In the genomic region with DNA sequence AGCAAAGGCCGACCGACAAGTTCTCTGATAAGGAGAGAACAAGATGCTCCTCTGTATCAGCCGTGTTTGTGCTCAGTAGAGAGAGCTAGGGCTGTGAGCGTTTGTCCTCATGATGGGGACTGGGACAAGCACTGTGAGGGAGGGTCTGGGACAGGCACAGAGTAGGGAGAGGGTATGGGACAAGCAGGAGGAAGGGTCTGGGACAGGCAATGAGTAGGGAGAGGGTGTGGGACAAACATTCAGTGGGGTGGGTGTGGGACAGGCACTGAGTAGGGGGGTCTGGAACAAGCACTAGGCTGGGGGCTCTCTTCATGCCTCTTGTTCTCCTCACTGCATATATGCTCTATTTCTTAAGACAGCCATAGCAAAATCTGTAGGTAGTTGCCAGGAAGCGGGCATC, we compare ENCODE assay signal across 18 mouse cellular contexts.
DNase-seq lines count a peak whose midpoint lies in the region; ATAC-seq lines count a peak whose summit lies in the region.
"Had no signal": no experiment of that assay in that cellular context is flagged by ENCODE, and none has a peak within 500 bp of the region (broad histone marks: within the 10 kb centered on the region; RNA-seq: fewer than 3 reads in every experiment).

No protein-coding gene starts in this region.

- H3K27me3 ChIP-seq in hindbrain, embryonic 14.5 days (ENCODE audit: control insufficient read depth, insufficient read depth, low read length) = no peaks in the 10 kb centered on the region
- no peaks in the 10 kb centered on the region for H3K27me3 ChIP-seq in hindbrain, embryonic 12.5 days
- H3K27me3 ChIP-seq in kidney, embryonic 16.5 days (ENCODE audit: insufficient read depth, low read length) = no peaks in the 10 kb centered on the region
- no peaks in the 10 kb centered on the region for H3K27me3 ChIP-seq in midbrain, embryonic 13.5 days
- no peaks in the 10 kb centered on the region for H3K27me3 ChIP-seq in midbrain, embryonic 16.5 days (ENCODE audit: control insufficient read depth, insufficient read depth, low read depth, low read length)
- H3K27me3 ChIP-seq: embryonic facial prominence, embryonic 13.5 days; heart, embryonic 12.5 days; hindbrain, embryonic 13.5 days had no signal

- no peak overlapping the region for H3K4me2 ChIP-seq in hindbrain, embryonic 14.5 days (replicated peaks)
- H3K4me2 ChIP-seq in hindbrain, embryonic 12.5 days (replicated peaks) = no peak overlapping the region
- no peak overlapping the region for H3K4me2 ChIP-seq in kidney, embryonic 16.5 days (replicated peaks; ENCODE audit: low read depth, low read length)
- no peak overlapping the region for H3K4me2 ChIP-seq in midbrain, embryonic 13.5 days (replicated peaks)
- H3K4me2 ChIP-seq in midbrain, embryonic 16.5 days (ENCODE audit: low read length) = no peak overlapping the region
- H3K4me2 ChIP-seq: embryonic facial prominence, embryonic 13.5 days; heart, embryonic 12.5 days; hindbrain, embryonic 13.5 days had no signal

- no peaks in the 10 kb centered on the region for H3K4me1 ChIP-seq in hindbrain, embryonic 14.5 days (replicated peaks; ENCODE audit: control insufficient read depth, insufficient read depth, low read length)
- peaks cover 6% of the 10 kb centered on the region; the same call in 1 of the 2 replicates for H3K4me1 ChIP-seq in hindbrain, embryonic 12.5 days
- H3K4me1 ChIP-seq in kidney, embryonic 16.5 days (ENCODE audit: insufficient read depth, low read length) = peaks cover 5% of the 10 kb centered on the region; the same call in 1 of the 2 replicates
- H3K4me1 ChIP-seq in midbrain, embryonic 13.5 days (replicated peaks) = no peaks in the 10 kb centered on the region
- H3K4me1 ChIP-seq in midbrain, embryonic 16.5 days (ENCODE audit: control insufficient read depth, insufficient read depth, low read length) = no peaks in the 10 kb centered on the region
- H3K4me1 ChIP-seq: embryonic facial prominence, embryonic 13.5 days; heart, embryonic 12.5 days had no signal

- no peak overlapping the region for H3K27ac ChIP-seq in hindbrain, embryonic 14.5 days
- H3K27ac ChIP-seq in hindbrain, embryonic 12.5 days = no peak overlapping the region
- no peak overlapping the region for H3K27ac ChIP-seq in kidney, embryonic 16.5 days (ENCODE audit: low read length)
- H3K27ac ChIP-seq in midbrain, embryonic 13.5 days = no peak overlapping the region
- H3K27ac ChIP-seq in midbrain, embryonic 16.5 days (ENCODE audit: low read length) = no peak overlapping the region
- H3K27ac ChIP-seq: embryonic facial prominence, embryonic 13.5 days had no signal

- 97% methylated on average over 5 of the region's 5 CpGs for WGBS in hindbrain, embryonic 14.5 days
- WGBS in hindbrain, embryonic 12.5 days = 91% methylated on average over 5 of the region's 5 CpGs
- WGBS in kidney, embryonic 16.5 days = 74% methylated on average over 5 of the region's 5 CpGs
- 93% methylated on average over 5 of the region's 5 CpGs for WGBS in midbrain, embryonic 13.5 days
- WGBS in midbrain, embryonic 16.5 days = 95% methylated on average over 5 of the region's 5 CpGs

- H3K9me3 ChIP-seq in hindbrain, embryonic 14.5 days (ENCODE audit: control insufficient read depth, low read length) = no peaks in the 10 kb centered on the region
- H3K9me3 ChIP-seq in hindbrain, embryonic 12.5 days (replicated peaks) = no peaks in the 10 kb centered on the region
- H3K9me3 ChIP-seq in kidney, embryonic 16.5 days (ENCODE audit: low read length) = no peaks in the 10 kb centered on the region
- no peaks in the 10 kb centered on the region for H3K9me3 ChIP-seq in midbrain, embryonic 13.5 days
- H3K9me3 ChIP-seq in midbrain, embryonic 16.5 days (replicated peaks; ENCODE audit: control insufficient read depth, low read length, poor library complexity, severe bottlenecking) = no peaks in the 10 kb centered on the region
- H3K9me3 ChIP-seq: embryonic facial prominence, embryonic 13.5 days; heart, embryonic 12.5 days; hindbrain, embryonic 13.5 days had no signal

- H3K9ac ChIP-seq in hindbrain, embryonic 14.5 days = no peak overlapping the region
- no peak overlapping the region for H3K9ac ChIP-seq in hindbrain, embryonic 12.5 days
- no peak overlapping the region for H3K9ac ChIP-seq in kidney, embryonic 16.5 days (replicated peaks; ENCODE audit: low read length)
- H3K9ac ChIP-seq in midbrain, embryonic 13.5 days (replicated peaks) = no peak overlapping the region
- no peak overlapping the region for H3K9ac ChIP-seq in midbrain, embryonic 16.5 days (ENCODE audit: low read depth, low read length)
- H3K9ac ChIP-seq: embryonic facial prominence, embryonic 13.5 days; heart, embryonic 12.5 days; hindbrain, embryonic 13.5 days had no signal

- no peaks in the 10 kb centered on the region for H3K36me3 ChIP-seq in hindbrain, embryonic 14.5 days (replicated peaks; ENCODE audit: control insufficient read depth, insufficient read depth)
- H3K36me3 ChIP-seq in hindbrain, embryonic 12.5 days = no peaks in the 10 kb centered on the region
- H3K36me3 ChIP-seq in kidney, embryonic 16.5 days (ENCODE audit: insufficient read depth, low read length) = no peaks in the 10 kb centered on the region
- no peaks in the 10 kb centered on the region for H3K36me3 ChIP-seq in midbrain, embryonic 13.5 days
- H3K36me3 ChIP-seq in midbrain, embryonic 16.5 days (ENCODE audit: control insufficient read depth, insufficient read depth, low read length) = no peaks in the 10 kb centered on the region
- H3K36me3 ChIP-seq: embryonic facial prominence, embryonic 13.5 days; G1E; heart, embryonic 12.5 days; hindbrain, embryonic 13.5 days had no signal

- 0 out of 2 replicates have a peak, but pooled peaks have one; percentile 6 for ATAC-seq in cerebellum, adult (ENCODE audit: insufficient number of reproducible peaks, low FRiP score, low TSS enrichment)
- 0 out of 2 replicates have a peak, but pooled peaks have one; percentile 40 for ATAC-seq in hindbrain, embryonic 14.5 days (ENCODE audit: low FRiP score)
- ATAC-seq in hindbrain, embryonic 12.5 days (ENCODE audit: low FRiP score) = no peak
- ATAC-seq in kidney, embryonic 16.5 days (ENCODE audit: low FRiP score, low TSS enrichment) = 0 out of 2 replicates have a peak, but pooled peaks have one; percentile 35
- 0 out of 2 replicates have a peak, but pooled peaks have one; percentile 3 for ATAC-seq in midbrain, embryonic 13.5 days
- no peak for ATAC-seq in midbrain, embryonic 16.5 days
- ATAC-seq: CD4-positive, CD25-positive, alpha-beta regulatory T cell, adult 4 months; forebrain, embryonic 14.5 days had no signal

- no peak for DNase-seq in cerebellum, postnatal 10 days
- no peak for DNase-seq in hindbrain, embryonic 14.5 days (ENCODE audit: low spot score)
- DNase-seq in kidney, postnatal 14 days = no peak
- DNase-seq: adrenal gland, adult 8-10 months; adrenal gland, postnatal 36 days; B cell, adult 2 months; gastrocnemius, postnatal 10 days had no signal

- H3K4me3 ChIP-seq in hindbrain, embryonic 14.5 days (replicated peaks; ENCODE audit: low read length) = no peak overlapping the region
- H3K4me3 ChIP-seq in hindbrain, embryonic 12.5 days = no peak overlapping the region
- H3K4me3 ChIP-seq in kidney, embryonic 16.5 days (ENCODE audit: low read length) = no peak overlapping the region
- H3K4me3 ChIP-seq in midbrain, embryonic 13.5 days (replicated peaks) = no peak overlapping the region
- no peak overlapping the region for H3K4me3 ChIP-seq in midbrain, embryonic 16.5 days (ENCODE audit: low read depth, low read length)
- H3K4me3 ChIP-seq: embryonic facial prominence, embryonic 13.5 days; heart, embryonic 12.5 days; hindbrain, embryonic 13.5 days had no signal

Comparison
In these comparisons a context has a peak if more than half of its experiments do, and no peak if none do; other contexts are left out.
1. ATAC-seq: peak in cerebellum, adult (single experiment), hindbrain, embryonic 14.5 days (single experiment), kidney, embryonic 16.5 days (single experiment) and midbrain, embryonic 13.5 days (single experiment); none in hindbrain, embryonic 12.5 days (single experiment) and midbrain, embryonic 16.5 days (single experiment).